Mouse (Mus musculus) CH12.LX (cell line): ENCODE results near the gene Trim10. TPM values are rescaled to one million over a fixed set of nuclear protein-coding genes. Genes with fewer than 3 reads are reported as not detected.

Experiments used
- DNase-seq: peaks from one replicate; pipeline ENCODE4 v3.0.0-alpha.2; 2013; ENCODE audit errors: extremely low read depth
- H3K27ac ChIP-seq: 2 replicates; pipeline ENCODE4 v1.5.1; 2012; ENCODE audit warnings: low read depth, mild to moderate bottlenecking, control low read depth, moderate library complexity; ENCODE audit not compliant: insufficient read depth
- H3K27me3 ChIP-seq: replicated peaks from 2 replicates; pipeline ENCODE3; 2012; ENCODE audit warnings: inconsistent platforms
- H3K36me3 ChIP-seq, 2 experiments: replicated peaks in 1 of 2; 2 replicates each; pipeline versions ENCODE3 to v1.6.1; 2012; ENCODE audit warnings: inconsistent platforms in 1 of 2, low read length in 1 of 2, mild to moderate bottlenecking in 1 of 2, mixed read lengths in 1 of 2, moderate library complexity in 1 of 2; ENCODE audit not compliant: control insufficient read depth in 1 of 2, insufficient read depth in 1 of 2
- H3K4me1 ChIP-seq, 2 experiments: 2 replicates each; pipeline ENCODE4 v1.6.1; 2012; ENCODE audit warnings: inconsistent platforms in 1 of 2, moderate library complexity in 1 of 2; ENCODE audit not compliant: insufficient read depth in 2 of 2, control insufficient read depth in 1 of 2
- H3K4me2 ChIP-seq: 2 replicates; pipeline ENCODE4 v1.6.1; 2012; ENCODE audit warnings: low read depth, mild to moderate bottlenecking, control low read depth; ENCODE audit not compliant: poor library complexity, insufficient read depth, severe bottlenecking
- H3K4me3 ChIP-seq, 3 experiments: fragments of 150-350 bp in 1 of 3; sonication (generic) in 1 of 3; replicated peaks in 1 of 3; 2 replicates each; pipeline versions ENCODE3 to v1.5.1; 2011 to 2012; ENCODE audit warnings: low read depth in 2 of 3, low read length in 2 of 3, mild to moderate bottlenecking in 2 of 3, moderate library complexity in 2 of 3, control low read depth in 1 of 3, improper control_type of control experiment in 1 of 3, inconsistent platforms in 1 of 3, mixed read lengths in 1 of 3; ENCODE audit not compliant: poor library complexity in 1 of 3
- H3K79me2 ChIP-seq: replicated peaks from 2 replicates; pipeline ENCODE4 v1.6.1; 2012; ENCODE audit warnings: mild to moderate bottlenecking, moderate library complexity; ENCODE audit not compliant: control insufficient read depth, poor library complexity, insufficient read depth, severe bottlenecking; ENCODE audit errors: extremely low read depth
- H3K9ac ChIP-seq: 2 replicates; pipeline ENCODE4 v1.6.1; 2012; ENCODE audit warnings: low read depth, mild to moderate bottlenecking, control low read depth, moderate library complexity; ENCODE audit not compliant: insufficient read depth
- H3K9me3 ChIP-seq: replicated peaks from 2 replicates; pipeline ENCODE3; 2012; ENCODE audit warnings: low read length, inconsistent platforms, mixed read lengths
- BHLHE40 ChIP-seq: IDR thresholded peaks from 2 replicates; pipeline ENCODE4 v1.6.1; 2011; ENCODE audit warnings: mild to moderate bottlenecking, low read depth, low read length, improper control_type of control experiment
- CHD1 ChIP-seq: IDR thresholded peaks from 2 replicates; pipeline ENCODE4 v1.6.1; 2012; ENCODE audit warnings: low read depth, low read length, improper control_type of control experiment, inconsistent platforms
- E2F4 ChIP-seq: IDR thresholded peaks from 2 replicates; pipeline ENCODE4 v1.6.1; 2011; ENCODE audit warnings: low read depth, low read length, improper control_type of control experiment; ENCODE audit not compliant: insufficient replicate concordance
- ELF1 ChIP-seq: IDR thresholded peaks from 2 replicates; pipeline ENCODE4 v1.6.1; 2014; ENCODE audit warnings: low read depth, mild to moderate bottlenecking, inconsistent platforms, low read length, improper control_type of control experiment
- EP300 ChIP-seq: IDR thresholded peaks from 2 replicates; pipeline ENCODE4 v1.6.1; 2011; ENCODE audit warnings: low read length, improper control_type of control experiment
- ETS1 ChIP-seq: conservative IDR thresholded peaks from 2 replicates; pipeline ENCODE4 v1.6.1; 2012; ENCODE audit warnings: low read depth, mild to moderate bottlenecking, inconsistent platforms, low read length, improper control_type of control experiment, moderate library complexity
- GABPA ChIP-seq: IDR thresholded peaks from 2 replicates; pipeline ENCODE4 v1.6.1; 2012; ENCODE audit warnings: low read depth, low read length, improper control_type of control experiment, inconsistent platforms; ENCODE audit not compliant: insufficient replicate concordance
- IRF4 ChIP-seq: IDR thresholded peaks from 2 replicates; pipeline ENCODE4 v1.6.1; 2014; ENCODE audit warnings: low read depth, mild to moderate bottlenecking, inconsistent platforms, low read length, improper control_type of control experiment
- MAX ChIP-seq: IDR thresholded peaks from 2 replicates; pipeline ENCODE4 v1.6.1; 2011; ENCODE audit warnings: low read length, improper control_type of control experiment
- MAZ ChIP-seq: IDR thresholded peaks from 2 replicates; pipeline ENCODE4 v1.6.1; 2012; ENCODE audit warnings: low read depth, mild to moderate bottlenecking, inconsistent platforms, low read length, improper control_type of control experiment, moderate library complexity
- MEF2A ChIP-seq: IDR thresholded peaks from 2 replicates; pipeline ENCODE4 v1.6.1; 2014; ENCODE audit warnings: low read depth, mild to moderate bottlenecking, inconsistent platforms, low read length, improper control_type of control experiment, borderline replicate concordance
- MXI1 ChIP-seq: IDR thresholded peaks from 2 replicates; pipeline ENCODE4 v1.6.1; 2011; ENCODE audit warnings: mild to moderate bottlenecking, low read depth, low read length, improper control_type of control experiment
- NRF1 ChIP-seq: IDR thresholded peaks from 2 replicates; pipeline ENCODE4 v1.6.1; 2014; ENCODE audit warnings: low read depth, mild to moderate bottlenecking, inconsistent platforms, low read length, improper control_type of control experiment, moderate library complexity
- PAX5 ChIP-seq: IDR thresholded peaks from 2 replicates; pipeline ENCODE4 v1.6.1; 2012; ENCODE audit warnings: low read length, inconsistent platforms, mixed read lengths
- SIN3A ChIP-seq: IDR thresholded peaks from 2 replicates; pipeline ENCODE4 v1.6.1; 2012; ENCODE audit warnings: low read length, improper control_type of control experiment, inconsistent platforms
- TCF12 ChIP-seq: IDR thresholded peaks from 2 replicates; pipeline ENCODE4 v1.6.1; 2014; ENCODE audit warnings: low read depth, mild to moderate bottlenecking, inconsistent platforms, low read length, improper control_type of control experiment
- UBTF ChIP-seq: IDR thresholded peaks from 2 replicates; pipeline ENCODE4 v1.6.1; 2012; ENCODE audit warnings: low read depth, mild to moderate bottlenecking, inconsistent platforms, low read length, improper control_type of control experiment, moderate library complexity
- USF1 ChIP-seq: IDR thresholded peaks from 2 replicates; pipeline ENCODE4 v1.6.1; 2014; ENCODE audit warnings: low read depth, mild to moderate bottlenecking, inconsistent platforms, low read length, improper control_type of control experiment
- USF2 ChIP-seq: conservative IDR thresholded peaks from 2 replicates; pipeline ENCODE4 v1.6.1; 2011; ENCODE audit warnings: low read depth, low read length, improper control_type of control experiment
- ZMIZ1 ChIP-seq: IDR thresholded peaks from 2 replicates; pipeline ENCODE4 v1.6.1; 2012; ENCODE audit warnings: low read depth, mild to moderate bottlenecking, inconsistent platforms, low read length, improper control_type of control experiment
- ZNF384 ChIP-seq: IDR thresholded peaks from 2 replicates; pipeline ENCODE4 v1.6.1; 2012; ENCODE audit warnings: low read depth, low read length, improper control_type of control experiment, inconsistent platforms
- dilution Hi-C: fragments of 300-500 bp; cut with MboI; formaldehyde crosslinking; loops from 2 replicates; pipeline ENCODE4 v1.14.3; 2020; ENCODE audit warnings: low sequenced_read_pairs; ENCODE audit not compliant: extremely low pct_unique_long_range_greater_than_20kb, extremely low pct_ligation_motif_present
- in situ Hi-C: fragments of 300-500 bp; cut with MboI; formaldehyde crosslinking; loops from 3 replicates; pipeline ENCODE4 v1.14.3; 2019; ENCODE audit warnings: low sequenced_read_pairs, low pct_ligation_motif_present, low pct_unique_long_range_greater_than_20kb, mixed read lengths
- polyA plus RNA-seq: library from polyadenylated mRNA; unstranded; fragments of >175 nt; gene quantifications from 2 replicates; pipeline ENCODE4 v1.2.1, GENCODE M21; 2012; ENCODE audit warnings: low read depth; ENCODE audit not compliant: insufficient read length
- total RNA-seq, 2 experiments: library from RNA; depleted of rRNA; stranded (reverse); fragments of 300-350 nt in 1 of 2; fragments of >200 nt in 1 of 2; gene quantifications; 2 replicates each; pipeline ENCODE4 v1.2.3; 2012 to 2014

Gene Trim10
- total and polyA plus RNA-seq, 3 experiments: not detected

- in situ Hi-C loops (no loop called here), dilution Hi-C loops (no loop called here)
- H3K4me2 ChIP-seq: no peak overlapping the region
- TF ChIP-seq MEF2A: no peak
- no peak for TF ChIP-seq TCF12
- TF ChIP-seq MAZ: no peak
- TF ChIP-seq UBTF: no peak
- no peak for TF ChIP-seq CHD1
- no peak for TF ChIP-seq E2F4
- TF ChIP-seq ZMIZ1: no peak
- TF ChIP-seq MAX: no peak
- no peak for TF ChIP-seq SIN3A
- H3K4me1 ChIP-seq: no peaks in the 10 kb centered on the region
- DNase-seq: no peak
- H3K9me3 ChIP-seq: no peaks in the 10 kb centered on the region
- no peak overlapping the region for H3K27ac ChIP-seq
- no peaks in the 10 kb centered on the region for H3K79me2 ChIP-seq
- no peaks in the 10 kb centered on the region for H3K27me3 ChIP-seq
- H3K36me3 ChIP-seq: no peaks in the 10 kb centered on the region
- no peak overlapping the region for H3K4me3 ChIP-seq
- H3K9ac ChIP-seq: no peak overlapping the region
Observed at GRCm38 (mm10) chr17:36900691-36901090, 31.3 kb downstream of the Trim10 start.

DNA sequence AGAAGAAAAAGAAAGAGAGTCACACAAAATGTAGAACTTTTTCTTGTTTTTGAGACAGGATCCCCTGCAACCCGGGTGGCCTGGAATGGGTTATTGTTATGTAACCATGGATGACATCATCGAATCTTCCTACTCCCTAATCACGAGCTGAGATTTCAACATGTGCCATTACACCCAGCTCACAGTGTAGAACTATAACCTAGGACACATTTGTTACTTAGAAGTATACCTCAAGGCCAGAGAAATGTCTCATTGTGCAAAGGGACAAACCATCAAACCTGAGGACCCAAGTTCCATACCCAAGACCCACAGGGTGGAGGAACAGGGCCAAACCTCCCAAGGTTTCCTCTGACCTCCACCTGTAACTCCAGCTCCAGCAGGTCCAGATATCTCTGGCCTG, 34.3 kb downstream of the Trim10 start:
- peaks cover 0 to 6% of the 10 kb centered on the region in 2 experiments; a peak in 2 of 4 replicates for H3K4me1 ChIP-seq
- H3K27me3 ChIP-seq: peaks cover 7% of the 10 kb centered on the region
- no peak overlapping the region for H3K4me2 ChIP-seq
- dilution Hi-C loops (no loop called here), in situ Hi-C loops (no loop called here)
- TF ChIP-seq USF2: no peak
- no peak for TF ChIP-seq NRF1
- TF ChIP-seq ZMIZ1: no peak
- H3K4me3 ChIP-seq: no peak overlapping the region
- H3K9ac ChIP-seq: no peak overlapping the region
- H3K79me2 ChIP-seq: no peaks in the 10 kb centered on the region
- no peaks in the 10 kb centered on the region for H3K9me3 ChIP-seq
- no peak for DNase-seq
- H3K27ac ChIP-seq: no peak overlapping the region
- no peaks in the 10 kb centered on the region for H3K36me3 ChIP-seq

DNA sequence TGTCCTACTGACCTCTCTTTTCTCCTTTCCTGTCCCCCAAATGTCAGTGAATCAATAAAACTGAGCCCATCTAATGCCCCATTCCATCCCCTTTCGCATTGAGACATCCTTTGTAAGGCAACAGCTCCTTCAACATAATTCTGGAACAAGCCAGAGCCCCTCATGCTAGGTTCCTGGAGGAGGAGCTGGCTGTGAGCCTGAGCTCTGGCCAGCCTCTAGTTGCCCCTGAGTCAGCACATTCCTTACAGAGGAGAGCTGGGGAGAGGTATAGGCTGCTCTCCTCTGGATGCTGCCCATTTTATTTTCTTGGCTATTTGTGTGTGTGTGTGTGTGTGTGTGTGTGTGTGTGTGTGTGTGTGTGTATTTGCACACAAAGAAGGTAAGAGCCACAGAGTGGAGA, 38.9 kb downstream of the Trim10 start:
- Histone ChIP-seq H3K27me3 (peaks cover 10% of the 10 kb centered on the region), H3K79me2 (no peaks in the 10 kb centered on the region), H3K9me3 (no peaks in the 10 kb centered on the region), H3K4me3 (no peak overlapping the region), H3K36me3 (no peaks in the 10 kb centered on the region), H3K27ac (no peak overlapping the region), H3K4me2 (no peak overlapping the region), H3K4me1 (peaks cover 4 to 6% of the 10 kb centered on the region in 2 experiments; a peak in 2 of 4 replicates), H3K9ac (no peak overlapping the region)
- no peak for DNase-seq
- no peak for TF ChIP-seq UBTF
- no peak for TF ChIP-seq ZNF384
- no peak for TF ChIP-seq PAX5
- TF ChIP-seq TCF12: no peak
- TF ChIP-seq GABPA: no peak
- no peak for TF ChIP-seq BHLHE40
- TF ChIP-seq USF2: no peak
- TF ChIP-seq EP300: no peak
- TF ChIP-seq MXI1: no peak
- TF ChIP-seq ETS1: no peak
- no peak for TF ChIP-seq NRF1
- TF ChIP-seq ELF1: no peak
- no peak for TF ChIP-seq USF1
- TF ChIP-seq IRF4: no peak
- no peak for TF ChIP-seq SIN3A
- dilution Hi-C loops (no loop called here), in situ Hi-C loops (no loop called here)
